Mouse (Mus musculus): ENCODE data around the gene Prr19.

DNA sequence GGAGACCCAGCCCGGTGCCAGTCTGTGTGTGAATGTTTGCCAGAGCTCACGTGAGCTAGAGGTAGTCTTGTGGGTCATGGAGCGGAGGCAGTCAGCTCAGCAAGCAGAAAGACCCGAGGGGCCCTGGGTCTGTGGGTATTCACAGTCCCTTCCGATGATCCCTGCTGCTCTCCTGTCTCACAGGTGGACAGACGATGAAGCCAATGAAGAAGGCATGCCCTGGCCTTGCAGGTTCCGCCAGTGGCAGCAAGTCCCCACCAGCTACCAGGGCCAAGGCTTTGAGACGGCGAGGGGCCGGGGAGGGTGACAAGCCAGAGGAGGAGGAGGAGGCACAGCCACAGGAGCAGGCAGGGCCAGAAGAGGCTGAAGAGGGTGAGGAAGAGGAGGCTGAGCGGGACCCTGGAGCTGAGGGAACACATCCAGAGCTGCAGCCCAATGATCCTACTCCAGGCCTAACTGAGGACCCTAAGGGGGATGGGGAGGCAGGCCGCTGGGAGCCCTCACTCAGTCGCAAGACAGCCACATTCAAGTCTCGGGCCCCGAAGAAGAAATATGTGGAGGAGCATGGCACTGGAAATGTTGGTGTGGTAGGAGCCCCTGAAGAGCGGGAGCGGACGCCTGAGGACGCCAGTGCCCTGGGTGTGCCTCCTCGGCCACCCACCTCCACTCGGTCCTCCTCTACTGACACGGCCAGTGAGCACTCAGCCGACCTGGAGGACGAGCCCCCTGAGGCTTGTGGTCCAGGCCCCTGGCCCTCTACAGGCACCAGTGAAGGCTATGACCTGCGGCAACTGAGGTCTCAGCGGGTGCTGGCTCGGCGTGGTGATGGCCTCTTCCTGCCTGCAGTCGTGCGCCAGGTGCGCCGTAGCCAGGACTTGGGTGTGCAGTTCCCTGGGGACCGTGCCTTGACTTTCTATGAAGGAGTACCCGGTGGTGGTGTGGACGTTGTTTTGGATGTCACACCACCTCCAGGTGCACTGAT lies 30.3 kb upstream of the Prr19 start:
- TF ChIP-seq EP300 (IDR thresholded peaks at IDR 0.05; ENCODE audit: insufficient read depth, low read depth, low read length) = 0 out of 2 replicates have a peak, but pooled peaks have one; percentile 10
- no peak for TF ChIP-seq CTCF (IDR thresholded peaks at IDR 0.05; ENCODE audit: low read depth, low read length)

All from ES-Bruce4 (cell line).